Mouse (Mus musculus): Measurements from ENCODE around the gene Wasl. TPM values are rescaled to one million over a fixed set of nuclear protein-coding genes. Genes with fewer than 3 reads are reported as not detected.
A peak's percentile ranks its signal among the peaks of the same experiment; 100 is the strongest.

Wasl gene
- polyA plus RNA-seq, 1 experiment from 2014 or later = 48.4 TPM

- Histone ChIP-seq H3K27ac (no peak overlapping the region), H3K27me3 (ENCODE audit: control insufficient read depth, insufficient read depth, low read length) (no peaks in the 10 kb centered on the region), H3K4me3 (replicated peaks; ENCODE audit: low read length) (no peak overlapping the region), H3K36me3 (replicated peaks; ENCODE audit: control insufficient read depth, insufficient read depth) (no peaks in the 10 kb centered on the region), H3K9ac (no peak overlapping the region), H3K4me1 (replicated peaks; ENCODE audit: control insufficient read depth, insufficient read depth, low read length) (no peaks in the 10 kb centered on the region), H3K9me3 (ENCODE audit: control insufficient read depth, low read length) (no peaks in the 10 kb centered on the region), H3K4me2 (replicated peaks) (no peak overlapping the region)
- 69% methylated on average over 9 of the region's 10 CpGs for WGBS
- ATAC-seq (ENCODE audit: low FRiP score) (0 out of 2 replicates have a peak, but pooled peaks have one; percentile 8), DNase-seq (ENCODE audit: low spot score) (no peak)
These were observed 79.1 kb downstream of the Wasl start for GRCm38 (mm10) chr6:24585431-24586310.

- ATAC-seq (ENCODE audit: low FRiP score) (no peak), DNase-seq (ENCODE audit: low spot score) (no peak)
- Histone ChIP-seq H3K27ac (no peak overlapping the region), H3K4me2 (replicated peaks) (no peak overlapping the region), H3K36me3 (replicated peaks; ENCODE audit: control insufficient read depth, insufficient read depth) (no peaks in the 10 kb centered on the region), H3K27me3 (ENCODE audit: control insufficient read depth, insufficient read depth, low read length) (no peaks in the 10 kb centered on the region), H3K9ac (no peak overlapping the region), H3K4me1 (replicated peaks; ENCODE audit: control insufficient read depth, insufficient read depth, low read length) (no peaks in the 10 kb centered on the region), H3K4me3 (replicated peaks; ENCODE audit: low read length) (no peak overlapping the region), H3K9me3 (ENCODE audit: control insufficient read depth, low read length) (no peaks in the 10 kb centered on the region)
- WGBS = 84% methylated on average over 3 of the region's 3 CpGs
These were observed 81.4 kb downstream of the Wasl start for GRCm38 (mm10) chr6:24583456-24583855.

GRCm38 (mm10) chr6:24573319-24573718 is 91.5 kb downstream of the Wasl start:
- no peak overlapping the region for H3K9ac ChIP-seq
- H3K4me1 ChIP-seq (replicated peaks; ENCODE audit: control insufficient read depth, insufficient read depth, low read length) = no peaks in the 10 kb centered on the region
- ATAC-seq (ENCODE audit: low FRiP score) (no peak), DNase-seq (ENCODE audit: low spot score) (no peak)
- H3K27me3 ChIP-seq (ENCODE audit: control insufficient read depth, insufficient read depth, low read length) = no peaks in the 10 kb centered on the region
- H3K27ac ChIP-seq = no peak overlapping the region
- no peaks in the 10 kb centered on the region for H3K36me3 ChIP-seq (replicated peaks; ENCODE audit: control insufficient read depth, insufficient read depth)
- no peak overlapping the region for H3K4me2 ChIP-seq (replicated peaks)
- H3K9me3 ChIP-seq (ENCODE audit: control insufficient read depth, low read length) = no peaks in the 10 kb centered on the region
- H3K4me3 ChIP-seq (replicated peaks; ENCODE audit: low read length) = no peak overlapping the region

- H3K36me3 ChIP-seq (replicated peaks; ENCODE audit: control insufficient read depth, insufficient read depth) = no peaks in the 10 kb centered on the region
- ATAC-seq (ENCODE audit: low FRiP score) = no peak
- WGBS = 92% methylated on average over 14 of the region's 14 CpGs
- H3K4me1 ChIP-seq (replicated peaks; ENCODE audit: control insufficient read depth, insufficient read depth, low read length) = no peaks in the 10 kb centered on the region
- no peak overlapping the region for H3K27ac ChIP-seq
- H3K9ac ChIP-seq = no peak overlapping the region
- no peaks in the 10 kb centered on the region for H3K27me3 ChIP-seq (ENCODE audit: control insufficient read depth, insufficient read depth, low read length)
- H3K9me3 ChIP-seq (ENCODE audit: control insufficient read depth, low read length) = no peaks in the 10 kb centered on the region
- H3K4me3 ChIP-seq (replicated peaks; ENCODE audit: low read length) = no peak overlapping the region
- DNase-seq (ENCODE audit: low spot score) = no peak
- H3K4me2 ChIP-seq (replicated peaks) = no peak overlapping the region
These were observed 92.4 kb downstream of the Wasl start for GRCm38 (mm10) chr6:24572431-24572830.

GRCm38 (mm10) chr6:24571126-24571525 is 93.7 kb downstream of the Wasl start:
- Histone ChIP-seq H3K9me3 (ENCODE audit: control insufficient read depth, low read length) (no peaks in the 10 kb centered on the region), H3K27me3 (ENCODE audit: control insufficient read depth, insufficient read depth, low read length) (no peaks in the 10 kb centered on the region), H3K4me3 (replicated peaks; ENCODE audit: low read length) (no peak overlapping the region), H3K27ac (no peak overlapping the region), H3K4me2 (replicated peaks) (no peak overlapping the region), H3K9ac (no peak overlapping the region), H3K36me3 (replicated peaks; ENCODE audit: control insufficient read depth, insufficient read depth) (no peaks in the 10 kb centered on the region), H3K4me1 (replicated peaks; ENCODE audit: control insufficient read depth, insufficient read depth, low read length) (no peaks in the 10 kb centered on the region)
- ATAC-seq (ENCODE audit: low FRiP score) (no peak), DNase-seq (ENCODE audit: low spot score) (no peak)
- WGBS = 83% methylated on average over 6 of the region's 6 CpGs

GRCm38 (mm10) chr6:24570278-24570677 is 94.5 kb downstream of the Wasl start:
- Histone ChIP-seq H3K36me3 (replicated peaks; ENCODE audit: control insufficient read depth, insufficient read depth) (no peaks in the 10 kb centered on the region), H3K9me3 (ENCODE audit: control insufficient read depth, low read length) (no peaks in the 10 kb centered on the region), H3K4me2 (replicated peaks) (no peak overlapping the region), H3K4me1 (replicated peaks; ENCODE audit: control insufficient read depth, insufficient read depth, low read length) (no peaks in the 10 kb centered on the region), H3K4me3 (replicated peaks; ENCODE audit: low read length) (no peak overlapping the region), H3K27me3 (ENCODE audit: control insufficient read depth, insufficient read depth, low read length) (no peaks in the 10 kb centered on the region), H3K27ac (no peak overlapping the region), H3K9ac (no peak overlapping the region)
- 74% methylated on average over 11 of the region's 11 CpGs for WGBS
- ATAC-seq (ENCODE audit: low FRiP score) (no peak), DNase-seq (ENCODE audit: low spot score) (no peak)

GRCm38 (mm10) chr6:24569711-24570110 is 95.1 kb downstream of the Wasl start:
- Histone ChIP-seq H3K27me3 (ENCODE audit: control insufficient read depth, insufficient read depth, low read length) (no peaks in the 10 kb centered on the region), H3K4me1 (replicated peaks; ENCODE audit: control insufficient read depth, insufficient read depth, low read length) (no peaks in the 10 kb centered on the region), H3K4me2 (replicated peaks) (no peak overlapping the region), H3K27ac (no peak overlapping the region), H3K4me3 (replicated peaks; ENCODE audit: low read length) (no peak overlapping the region), H3K9ac (no peak overlapping the region), H3K36me3 (replicated peaks; ENCODE audit: control insufficient read depth, insufficient read depth) (no peaks in the 10 kb centered on the region), H3K9me3 (ENCODE audit: control insufficient read depth, low read length) (no peaks in the 10 kb centered on the region)
- WGBS = 98% methylated on average over 1 of the region's 1 CpGs
- ATAC-seq (ENCODE audit: low FRiP score) (no peak), DNase-seq (ENCODE audit: low spot score) (no peak)

GRCm38 (mm10) chr6:24568963-24569362 is 95.8 kb downstream of the Wasl start:
- Histone ChIP-seq H3K4me2 (replicated peaks) (no peak overlapping the region), H3K27ac (no peak overlapping the region), H3K4me3 (replicated peaks; ENCODE audit: low read length) (no peak overlapping the region), H3K9me3 (ENCODE audit: control insufficient read depth, low read length) (no peaks in the 10 kb centered on the region), H3K36me3 (replicated peaks; ENCODE audit: control insufficient read depth, insufficient read depth) (no peaks in the 10 kb centered on the region), H3K9ac (no peak overlapping the region), H3K4me1 (replicated peaks; ENCODE audit: control insufficient read depth, insufficient read depth, low read length) (no peaks in the 10 kb centered on the region), H3K27me3 (ENCODE audit: control insufficient read depth, insufficient read depth, low read length) (no peaks in the 10 kb centered on the region)
- WGBS = 86% methylated on average over 5 of the region's 5 CpGs
- no peak for DNase-seq (ENCODE audit: low spot score)
- ATAC-seq (ENCODE audit: low FRiP score) = no peak

GRCm38 (mm10) chr6:24564886-24565285 is 99.9 kb downstream of the Wasl start:
- Histone ChIP-seq H3K27me3 (ENCODE audit: control insufficient read depth, insufficient read depth, low read length) (no peaks in the 10 kb centered on the region), H3K9me3 (ENCODE audit: control insufficient read depth, low read length) (no peaks in the 10 kb centered on the region), H3K9ac (no peak overlapping the region), H3K36me3 (replicated peaks; ENCODE audit: control insufficient read depth, insufficient read depth) (no peaks in the 10 kb centered on the region), H3K4me1 (replicated peaks; ENCODE audit: control insufficient read depth, insufficient read depth, low read length) (no peaks in the 10 kb centered on the region), H3K4me3 (replicated peaks; ENCODE audit: low read length) (no peak overlapping the region), H3K27ac (no peak overlapping the region), H3K4me2 (replicated peaks) (no peak overlapping the region)
- ATAC-seq (ENCODE audit: low FRiP score) = no peak
- DNase-seq (ENCODE audit: low spot score) = no peak
- whole genome bisulfite sequencing = 98% methylated on average over 1 of the region's 1 CpGs
